Mouse (Mus musculus): ENCODE data around the gene Ap3s2. TPM values are rescaled to one million over a fixed set of nuclear protein-coding genes. Genes with fewer than 3 reads are reported as not detected.

The Ap3s2 gene
- polyA plus RNA-seq, 1 experiment from 2014 or later, result 36.3 TPM

- ATAC-seq (replicated peaks; ENCODE audit: insufficient number of reproducible peaks, low FRiP score, low TSS enrichment), result no peak
- Histone ChIP-seq H3K27ac (ENCODE audit: low read depth, low read length) (no peak overlapping the region), H3K9ac (ENCODE audit: low read depth, low read length) (no peak overlapping the region), H3K4me3 (ENCODE audit: low read depth, low read length) (no peak overlapping the region), H3K9me3 (replicated peaks; ENCODE audit: control insufficient read depth, low read length) (no peaks in the 10 kb centered on the region), H3K4me1 (ENCODE audit: control insufficient read depth, insufficient read depth, low read length) (peaks cover 15% of the 10 kb centered on the region), H3K4me2 (no peak overlapping the region), H3K27me3 (ENCODE audit: control insufficient read depth, insufficient read depth, low read length) (peaks cover 5% of the 10 kb centered on the region; the same call in 1 of the 2 replicates), H3K36me3 (ENCODE audit: control insufficient read depth, insufficient read depth, low read length) (no peaks in the 10 kb centered on the region)
- WGBS (ENCODE audit: insufficient replicate concordance), result 75% methylated on average over 2 of the region's 2 CpGs
Observed at GRCm38 (mm10) chr7:79846342-79846741, 74.1 kb downstream of the Ap3s2 start.

DNA sequence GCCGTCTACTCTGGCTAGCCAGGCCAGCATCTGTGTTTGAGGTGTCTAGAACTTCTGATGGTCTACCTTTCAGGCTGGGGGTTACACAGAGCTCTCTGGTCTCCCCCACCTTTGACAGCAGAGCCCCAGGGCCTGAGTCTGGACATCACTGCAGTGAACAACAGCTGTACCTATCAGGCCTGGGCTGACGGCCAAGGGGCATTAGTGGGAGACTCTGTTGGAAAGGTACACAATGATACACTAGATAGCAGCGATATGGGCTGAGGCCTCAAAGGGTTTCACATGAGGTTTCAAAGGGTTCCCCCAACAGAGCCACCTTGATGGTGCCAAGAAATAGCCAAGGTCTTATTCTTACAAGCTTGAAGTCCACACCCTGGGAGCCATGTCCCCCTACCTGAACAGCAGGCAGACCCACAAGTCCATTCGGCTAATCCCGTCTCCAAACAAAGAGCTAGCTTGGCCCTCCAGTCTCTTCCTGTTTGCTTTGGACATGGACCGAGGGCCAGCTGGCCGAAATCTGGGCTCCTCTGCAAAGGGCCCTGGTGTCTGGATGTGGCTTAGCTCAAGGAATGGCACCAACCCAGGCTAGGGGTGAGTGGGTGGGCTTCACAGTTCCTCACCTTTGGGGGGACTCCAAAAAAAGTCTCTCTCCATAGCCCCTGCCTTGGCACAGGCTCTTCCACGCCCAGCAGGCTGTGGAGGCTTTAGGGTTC is 76.2 kb downstream of the Ap3s2 start:
- 0 out of 2 replicates have a peak, but pooled peaks have one; percentile 19 for ATAC-seq (replicated peaks; ENCODE audit: insufficient number of reproducible peaks, low FRiP score, low TSS enrichment)

GRCm38 (mm10) chr7:79842163-79842562 is 78.3 kb downstream of the Ap3s2 start:
- no peak overlapping the region for H3K9ac ChIP-seq (ENCODE audit: low read depth, low read length)
- H3K4me1 ChIP-seq (ENCODE audit: control insufficient read depth, insufficient read depth, low read length), result peaks cover 11% of the 10 kb centered on the region

More for the DNA sequence above, 76.2 kb downstream of the Ap3s2 start:
- Histone ChIP-seq H3K27me3 (ENCODE audit: control insufficient read depth, insufficient read depth, low read length) (peaks cover 5% of the 10 kb centered on the region; the same call in 1 of the 2 replicates), H3K27ac (ENCODE audit: low read depth, low read length) (no peak overlapping the region), H3K4me3 (ENCODE audit: low read depth, low read length) (no peak overlapping the region), H3K4me2 (no peak overlapping the region), H3K9me3 (replicated peaks; ENCODE audit: control insufficient read depth, low read length) (no peaks in the 10 kb centered on the region), H3K36me3 (ENCODE audit: control insufficient read depth, insufficient read depth, low read length) (no peaks in the 10 kb centered on the region), H3K9ac (ENCODE audit: low read depth, low read length) (no peak overlapping the region), H3K4me1 (ENCODE audit: control insufficient read depth, insufficient read depth, low read length) (peaks cover 15% of the 10 kb centered on the region)
- WGBS (ENCODE audit: insufficient replicate concordance), result 65% methylated on average over 8 of the region's 8 CpGs

GRCm38 (mm10) chr7:79837247-79837646 is 83.2 kb downstream of the Ap3s2 start:
- WGBS (ENCODE audit: insufficient replicate concordance), result 53% methylated on average over 2 of the region's 2 CpGs
- Histone ChIP-seq H3K9ac (ENCODE audit: low read depth, low read length) (no peak overlapping the region), H3K4me1 (ENCODE audit: control insufficient read depth, insufficient read depth, low read length) (no peaks in the 10 kb centered on the region), H3K4me2 (no peak overlapping the region), H3K27ac (ENCODE audit: low read depth, low read length) (no peak overlapping the region), H3K27me3 (ENCODE audit: control insufficient read depth, insufficient read depth, low read length) (no peaks in the 10 kb centered on the region), H3K9me3 (replicated peaks; ENCODE audit: control insufficient read depth, low read length) (no peaks in the 10 kb centered on the region), H3K4me3 (ENCODE audit: low read depth, low read length) (no peak overlapping the region), H3K36me3 (ENCODE audit: control insufficient read depth, insufficient read depth, low read length) (no peaks in the 10 kb centered on the region)
- no peak for ATAC-seq (replicated peaks; ENCODE audit: insufficient number of reproducible peaks, low FRiP score, low TSS enrichment)

More at GRCm38 (mm10) chr7:79842163-79842562, 78.3 kb downstream of the Ap3s2 start:
- Histone ChIP-seq H3K4me2 (no peak overlapping the region), H3K27ac (ENCODE audit: low read depth, low read length) (no peak overlapping the region), H3K4me3 (ENCODE audit: low read depth, low read length) (no peak overlapping the region), H3K36me3 (ENCODE audit: control insufficient read depth, insufficient read depth, low read length) (no peaks in the 10 kb centered on the region), H3K27me3 (ENCODE audit: control insufficient read depth, insufficient read depth, low read length) (peaks cover 5% of the 10 kb centered on the region; the same call in 1 of the 2 replicates), H3K9me3 (replicated peaks; ENCODE audit: control insufficient read depth, low read length) (no peaks in the 10 kb centered on the region)
- ATAC-seq (replicated peaks; ENCODE audit: insufficient number of reproducible peaks, low FRiP score, low TSS enrichment), result no peak
- 65% methylated on average over 7 of the region's 7 CpGs for WGBS (ENCODE audit: insufficient replicate concordance)

- H3K4me1 ChIP-seq (ENCODE audit: control insufficient read depth, insufficient read depth, low read length), result no peaks in the 10 kb centered on the region
- H3K27ac ChIP-seq (ENCODE audit: low read depth, low read length), result no peak overlapping the region
- no peaks in the 10 kb centered on the region for H3K9me3 ChIP-seq (replicated peaks; ENCODE audit: control insufficient read depth, low read length)
- H3K4me2 ChIP-seq, result no peak overlapping the region
- ATAC-seq (replicated peaks; ENCODE audit: insufficient number of reproducible peaks, low FRiP score, low TSS enrichment), result no peak
- no peaks in the 10 kb centered on the region for H3K36me3 ChIP-seq (ENCODE audit: control insufficient read depth, insufficient read depth, low read length)
- no peak overlapping the region for H3K4me3 ChIP-seq (ENCODE audit: low read depth, low read length)
- WGBS (ENCODE audit: insufficient replicate concordance), result 88% methylated on average over 6 of the region's 6 CpGs
- no peaks in the 10 kb centered on the region for H3K27me3 ChIP-seq (ENCODE audit: control insufficient read depth, insufficient read depth, low read length)
- H3K9ac ChIP-seq (ENCODE audit: low read depth, low read length), result no peak overlapping the region
Observed at GRCm38 (mm10) chr7:79835196-79835595, 85.3 kb downstream of the Ap3s2 start.

- no peak overlapping the region for H3K27ac ChIP-seq (ENCODE audit: low read depth, low read length)
- no peaks in the 10 kb centered on the region for H3K27me3 ChIP-seq (ENCODE audit: control insufficient read depth, insufficient read depth, low read length)
- H3K4me1 ChIP-seq (ENCODE audit: control insufficient read depth, insufficient read depth, low read length), result no peaks in the 10 kb centered on the region
- H3K4me3 ChIP-seq (ENCODE audit: low read depth, low read length), result no peak overlapping the region
- ATAC-seq (replicated peaks; ENCODE audit: insufficient number of reproducible peaks, low FRiP score, low TSS enrichment), result no peak
- no peak overlapping the region for H3K4me2 ChIP-seq
- no peak overlapping the region for H3K9ac ChIP-seq (ENCODE audit: low read depth, low read length)
- no peaks in the 10 kb centered on the region for H3K36me3 ChIP-seq (ENCODE audit: control insufficient read depth, insufficient read depth, low read length)
- no peaks in the 10 kb centered on the region for H3K9me3 ChIP-seq (replicated peaks; ENCODE audit: control insufficient read depth, low read length)
Observed at GRCm38 (mm10) chr7:79832980-79833379, 87.5 kb downstream of the Ap3s2 start.

DNA sequence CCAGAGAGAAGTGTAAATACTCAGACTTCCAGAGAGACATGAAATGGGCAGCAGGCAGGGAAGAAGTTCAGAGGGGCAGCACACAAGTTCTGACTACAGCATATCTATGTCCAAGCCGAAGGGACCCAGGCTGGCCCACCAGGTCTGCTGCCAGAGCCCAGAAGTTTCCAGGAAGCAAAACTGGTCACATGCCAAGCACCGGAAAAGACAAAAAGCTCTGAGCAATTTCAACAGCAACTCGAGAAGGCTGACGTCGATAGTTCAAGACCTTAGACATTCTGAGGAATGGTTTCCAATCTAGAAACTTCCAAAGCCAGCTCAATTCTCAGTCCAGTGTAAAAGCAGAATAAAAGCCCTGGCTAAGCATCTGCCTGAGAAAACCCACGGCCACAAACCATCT is 88.9 kb downstream of the Ap3s2 start:
- Histone ChIP-seq H3K27me3 (ENCODE audit: control insufficient read depth, insufficient read depth, low read length) (no peaks in the 10 kb centered on the region), H3K9me3 (replicated peaks; ENCODE audit: control insufficient read depth, low read length) (no peaks in the 10 kb centered on the region), H3K9ac (ENCODE audit: low read depth, low read length) (no peak overlapping the region), H3K4me2 (no peak overlapping the region), H3K27ac (ENCODE audit: low read depth, low read length) (peak overlapping the region; percentile 62; the same call in 1 of the 2 replicates), H3K36me3 (ENCODE audit: control insufficient read depth, insufficient read depth, low read length) (no peaks in the 10 kb centered on the region), H3K4me3 (ENCODE audit: low read depth, low read length) (no peak overlapping the region), H3K4me1 (ENCODE audit: control insufficient read depth, insufficient read depth, low read length) (no peaks in the 10 kb centered on the region)
- no peak for ATAC-seq (replicated peaks; ENCODE audit: insufficient number of reproducible peaks, low FRiP score, low TSS enrichment)
- WGBS (ENCODE audit: insufficient replicate concordance), result 54% methylated on average over 6 of the region's 6 CpGs

GRCm38 (mm10) chr7:79831145-79831544 is 89.3 kb downstream of the Ap3s2 start:
- Histone ChIP-seq H3K36me3 (ENCODE audit: control insufficient read depth, insufficient read depth, low read length) (no peaks in the 10 kb centered on the region), H3K9ac (ENCODE audit: low read depth, low read length) (no peak overlapping the region), H3K4me2 (no peak overlapping the region), H3K27ac (ENCODE audit: low read depth, low read length) (peak overlapping the region; percentile 62; the same call in 1 of the 2 replicates), H3K4me3 (ENCODE audit: low read depth, low read length) (no peak overlapping the region), H3K4me1 (ENCODE audit: control insufficient read depth, insufficient read depth, low read length) (no peaks in the 10 kb centered on the region), H3K27me3 (ENCODE audit: control insufficient read depth, insufficient read depth, low read length) (no peaks in the 10 kb centered on the region), H3K9me3 (replicated peaks; ENCODE audit: control insufficient read depth, low read length) (no peaks in the 10 kb centered on the region)
- no peak for ATAC-seq (replicated peaks; ENCODE audit: insufficient number of reproducible peaks, low FRiP score, low TSS enrichment)
- WGBS (ENCODE audit: insufficient replicate concordance), result 61% methylated on average over 6 of the region's 6 CpGs

DNA sequence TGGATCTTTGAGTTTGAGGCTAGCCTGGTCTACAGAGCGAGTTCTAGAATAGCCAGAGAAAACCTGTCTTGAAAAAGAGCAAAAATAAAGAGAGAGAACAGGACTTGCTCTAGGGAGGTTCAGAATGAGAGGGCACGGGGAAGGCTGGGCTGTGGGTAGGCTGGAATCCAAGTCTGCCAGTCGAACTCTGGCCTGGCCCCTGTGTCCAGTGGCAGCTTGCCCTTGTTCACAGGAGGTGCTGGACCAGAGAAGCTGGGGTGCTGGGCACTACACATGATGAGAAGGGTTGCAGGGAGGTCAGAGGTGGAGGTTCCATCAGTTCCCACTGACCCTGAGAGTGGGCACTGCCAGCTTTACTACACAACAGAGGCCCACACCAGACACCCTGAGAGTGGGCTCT is 92.1 kb downstream of the Ap3s2 start:
- Histone ChIP-seq H3K9me3 (replicated peaks; ENCODE audit: control insufficient read depth, low read length) (no peaks in the 10 kb centered on the region), H3K9ac (ENCODE audit: low read depth, low read length) (no peak overlapping the region), H3K4me1 (ENCODE audit: control insufficient read depth, insufficient read depth, low read length) (no peaks in the 10 kb centered on the region), H3K27ac (ENCODE audit: low read depth, low read length) (no peak overlapping the region), H3K4me2 (no peak overlapping the region), H3K36me3 (ENCODE audit: control insufficient read depth, insufficient read depth, low read length) (peaks cover 4% of the 10 kb centered on the region; the same call in 1 of the 2 replicates), H3K27me3 (ENCODE audit: control insufficient read depth, insufficient read depth, low read length) (no peaks in the 10 kb centered on the region), H3K4me3 (ENCODE audit: low read depth, low read length) (no peak overlapping the region)
- no peak for ATAC-seq (replicated peaks; ENCODE audit: insufficient number of reproducible peaks, low FRiP score, low TSS enrichment)
- WGBS (ENCODE audit: insufficient replicate concordance), result 75% methylated on average over 3 of the region's 3 CpGs

All from heart, embryonic 11.5 days (tissue).